Mouse (Mus musculus) G1E (cell line): ENCODE results near the gene Slc31a1.

Source experiments
- CTCF ChIP-seq: IDR thresholded peaks from 2 replicates; pipeline ENCODE4 v1.5.1; 2012; ENCODE audit warnings: low read depth, low read length, inconsistent platforms, mixed read lengths
- GATA2 ChIP-seq: IDR thresholded peaks from 2 replicates; pipeline ENCODE4 v1.6.1; 2012; ENCODE audit warnings: low read depth, low read length, inconsistent platforms, borderline replicate concordance

DNA sequence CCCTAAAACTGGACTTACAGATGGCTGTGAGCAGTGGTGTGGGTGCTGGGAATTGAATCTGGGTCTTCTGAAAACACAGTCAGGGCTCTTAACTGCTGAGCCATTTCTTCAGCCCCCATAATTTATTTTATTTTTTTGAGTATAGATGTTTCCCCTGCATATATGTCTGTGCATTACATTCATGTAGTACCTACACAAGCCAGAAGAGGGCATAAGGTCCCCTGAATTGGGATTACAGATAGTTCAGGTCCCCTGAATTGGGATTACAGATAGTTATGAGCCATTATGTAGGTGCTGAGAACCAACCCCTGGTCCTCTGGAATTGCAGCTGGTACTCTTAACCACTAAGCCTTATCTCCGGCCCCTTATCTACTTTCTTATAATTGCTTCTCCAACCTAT is 16.5 kb upstream of the Slc31a1 start:
- TF ChIP-seq CTCF: 0 out of 2 replicates have a peak, but pooled peaks have one; percentile 17
- TF ChIP-seq GATA2: no peak
